Mouse (Mus musculus): ENCODE results near the gene Cct2.
"Not testable (repeated sequence)": the region's sequence is repeated elsewhere in the genome, so short reads cannot be mapped to it uniquely, and the experiment has no call there.

The Cct2 gene

DNA sequence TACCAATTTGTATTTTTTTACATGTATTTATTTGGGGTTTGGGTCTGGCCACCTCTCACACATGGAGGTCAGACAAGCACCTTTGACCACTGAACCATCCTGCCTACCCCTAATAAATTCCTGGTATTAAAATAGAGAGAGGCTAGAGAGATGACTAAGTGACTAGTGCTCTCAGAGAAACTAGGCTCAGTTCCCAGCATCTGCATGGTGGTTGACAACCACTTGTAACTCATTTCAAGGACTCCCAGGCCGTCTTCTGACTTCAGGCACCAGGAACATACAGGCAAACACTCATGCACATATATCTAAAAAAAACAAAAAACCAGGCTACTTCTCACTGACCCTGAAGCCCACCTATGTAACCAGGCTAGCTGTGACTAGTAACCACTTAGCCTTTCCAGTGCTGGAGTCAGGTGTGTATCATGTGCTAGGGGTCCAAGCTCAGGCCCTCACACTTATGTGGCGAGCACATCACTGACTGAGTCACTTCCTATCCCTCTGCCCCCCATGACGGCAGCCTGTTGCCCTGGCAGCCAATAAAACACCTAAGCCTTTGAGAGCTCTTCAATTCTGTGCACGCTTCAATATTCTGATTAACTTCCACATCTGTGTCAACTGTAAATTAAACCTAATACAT, 13.5 kb downstream of the Cct2 start:
- DNase-seq (ENCODE audit: low read depth, low spot score) = no peak

DNA sequence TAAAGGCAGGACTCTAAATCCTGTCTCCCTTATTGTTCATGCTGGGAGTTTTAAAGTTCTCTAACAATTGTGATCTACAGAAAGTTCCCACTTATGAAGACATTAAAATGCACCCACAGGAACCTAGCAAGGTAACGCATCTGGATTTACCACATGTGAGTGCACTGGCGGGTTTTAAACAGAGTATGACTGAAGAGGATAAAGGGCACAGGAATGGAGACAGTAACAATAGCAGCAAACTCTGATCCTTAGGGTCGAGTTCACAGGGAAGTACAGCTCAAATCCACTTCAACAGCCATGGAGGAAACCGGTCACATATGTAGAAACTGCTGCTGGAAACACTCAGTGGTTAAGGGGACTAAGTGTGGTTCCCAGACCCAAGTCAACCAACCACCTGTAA, 14.4 kb downstream of the Cct2 start:
- DNase-seq (ENCODE audit: low read depth, low spot score) = no peak

DNA sequence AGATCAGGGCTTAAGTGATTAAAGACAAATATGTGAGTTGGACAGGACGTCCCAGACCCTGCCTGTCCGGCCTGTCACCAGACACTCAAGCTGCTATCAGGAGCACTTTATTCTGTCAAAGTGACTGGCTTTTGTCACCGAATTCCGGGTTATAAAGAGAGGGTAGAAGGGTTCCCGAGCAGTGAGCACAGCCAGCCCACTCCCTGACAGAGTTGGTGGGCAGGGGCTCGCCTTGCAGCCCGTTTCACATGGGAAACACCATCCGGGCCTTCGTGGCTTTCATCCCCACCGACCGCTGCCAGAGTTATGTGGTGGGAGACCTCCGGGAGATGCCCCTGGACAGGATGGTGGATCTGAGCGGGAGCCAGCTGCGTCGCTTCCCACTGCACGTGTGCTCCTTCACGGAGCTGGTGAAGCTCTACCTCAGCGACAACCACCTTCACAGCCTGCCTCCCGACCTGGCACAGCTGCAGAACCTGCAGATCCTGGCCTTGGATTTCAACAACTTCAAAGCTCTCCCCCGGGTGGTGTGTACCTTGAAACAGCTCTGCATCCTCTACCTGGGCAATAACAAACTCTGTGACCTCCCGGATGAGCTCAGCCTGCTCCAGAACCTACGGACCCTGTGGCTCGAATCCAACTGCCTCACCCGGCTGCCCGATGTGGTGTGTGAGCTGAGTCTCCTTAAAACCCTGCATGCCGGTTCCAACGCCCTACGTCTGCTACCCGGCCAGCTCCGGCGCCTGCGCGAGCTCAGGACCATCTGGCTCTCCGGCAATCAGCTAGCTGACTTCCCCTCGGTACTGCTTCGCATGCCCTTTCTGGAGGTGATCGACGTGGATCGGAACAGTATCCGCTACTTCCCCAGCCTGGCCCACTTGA, 18.2 kb downstream of the Cct2 start, which contains the start of gene Lrrc10:
Gene Lrrc10, plus strand, starts transcription at position 167 of the 882 bp plus-strand sequence.
- DNase-seq (ENCODE audit: low read depth, low spot score) = no peak

DNA sequence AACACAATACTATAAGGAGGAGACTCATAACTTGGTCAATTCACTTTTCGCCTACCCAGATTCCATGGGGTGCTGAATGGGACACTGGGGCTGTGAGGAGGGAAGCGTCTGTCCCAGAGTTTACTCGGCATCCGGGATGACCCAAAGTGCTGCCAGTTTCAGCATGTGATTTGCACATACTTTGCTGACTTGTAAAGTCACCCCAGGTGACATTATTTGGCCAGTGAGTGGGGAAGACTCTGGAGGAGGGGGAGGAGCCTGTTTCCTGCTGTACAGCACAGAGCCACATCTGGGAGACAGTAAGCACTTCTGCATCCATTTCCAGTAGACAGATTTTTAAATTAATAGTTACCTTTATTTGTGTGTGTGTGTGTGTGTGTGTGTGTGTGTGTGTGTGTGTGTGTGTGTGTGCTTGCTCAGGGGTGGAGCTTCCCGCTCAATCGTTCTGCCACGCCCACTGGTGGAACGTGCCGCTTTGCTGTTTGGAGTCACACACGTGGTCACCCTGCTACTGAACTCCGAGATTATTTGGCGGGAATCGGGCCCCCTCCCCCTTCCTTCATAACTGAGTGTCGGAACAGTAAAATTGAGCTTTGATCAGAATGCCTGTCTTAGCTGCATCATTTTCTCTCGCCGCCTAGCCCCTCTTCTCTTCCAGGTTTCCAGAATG, 20.0 kb downstream of the Cct2 start:
- not testable (repeated sequence) for DNase-seq (ENCODE audit: low read depth, low spot score)

DNA sequence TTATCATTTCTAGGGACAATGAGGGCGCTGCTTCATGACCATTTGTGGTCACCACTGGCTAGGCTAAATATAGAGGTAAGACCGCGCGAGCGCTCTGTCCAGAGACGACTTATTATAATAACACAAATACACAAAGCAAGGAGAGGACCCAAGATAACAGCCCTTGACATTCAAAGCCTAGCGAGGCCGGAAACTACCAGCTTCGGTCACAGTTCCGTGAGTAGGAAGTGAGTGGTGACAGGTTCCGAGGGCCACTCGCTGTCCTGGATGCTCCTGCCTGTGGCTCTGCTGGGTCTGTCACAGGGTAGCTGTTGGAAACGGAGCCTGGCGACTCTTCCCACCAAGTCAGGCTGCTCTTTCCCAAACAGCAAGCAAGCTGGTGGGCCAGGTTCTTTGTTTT, 21.3 kb downstream of the Cct2 start:
- no peak for DNase-seq (ENCODE audit: low read depth, low spot score)

DNA sequence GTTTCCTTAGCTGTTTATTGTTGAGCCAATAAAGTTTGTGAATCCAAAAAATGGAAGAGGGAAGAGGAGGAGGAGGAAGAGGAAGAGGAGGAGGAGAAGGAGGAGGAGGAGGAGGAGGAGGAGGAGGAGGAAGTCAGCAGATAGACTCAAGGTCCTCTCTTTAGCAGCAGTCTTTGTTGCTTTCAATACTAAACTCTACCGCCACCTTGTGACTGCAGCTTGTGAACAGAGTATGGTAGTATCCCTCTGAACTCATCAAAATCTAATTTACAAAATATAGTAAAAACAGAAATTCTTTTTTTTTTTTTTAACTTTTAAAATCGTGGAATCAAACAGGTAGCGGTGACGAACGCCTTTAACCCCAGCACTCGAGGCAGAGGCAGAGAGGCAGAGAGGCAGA, 23.3 kb downstream of the Cct2 start:
- DNase-seq (ENCODE audit: low read depth, low spot score) = no peak

DNA sequence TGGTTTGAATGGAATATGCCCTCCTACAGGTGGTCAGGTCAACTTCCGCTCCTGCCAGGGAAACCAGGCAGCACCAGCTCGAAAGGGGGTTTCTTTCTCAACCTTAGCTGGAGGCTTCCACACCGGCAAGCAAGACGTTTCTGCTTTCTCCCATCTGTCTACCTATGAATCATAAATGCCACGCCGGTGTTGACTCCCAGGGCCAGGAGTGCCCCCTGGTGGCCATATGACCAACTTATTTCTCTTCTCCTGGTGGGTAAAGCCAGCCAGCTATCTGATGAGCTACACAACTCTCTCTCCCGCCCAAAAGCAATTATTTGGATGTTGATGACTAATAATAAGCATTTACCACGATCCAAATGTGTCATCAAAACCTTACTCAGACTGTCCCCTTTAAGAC, 29.8 kb downstream of the Cct2 start:
- DNase-seq (ENCODE audit: low read depth, low spot score) = peak; percentile 36

DNA sequence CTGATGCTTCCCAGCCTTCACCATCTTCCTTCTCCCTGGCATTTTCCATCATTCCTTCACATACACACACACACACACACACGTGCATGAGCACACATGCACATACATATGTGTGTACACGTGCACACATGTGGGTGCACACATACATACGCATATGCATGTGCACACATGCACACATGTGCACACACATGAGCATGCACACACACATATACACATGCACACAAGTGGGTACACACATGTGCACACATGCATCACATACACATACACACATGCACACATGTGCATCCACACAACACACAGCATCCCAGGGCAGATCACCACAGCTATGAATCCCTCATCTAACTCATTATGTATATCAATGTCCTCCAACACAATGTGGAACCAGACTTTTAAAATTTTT, 32.5 kb downstream of the Cct2 start:
- DNase-seq (ENCODE audit: low read depth, low spot score) = no peak

DNA sequence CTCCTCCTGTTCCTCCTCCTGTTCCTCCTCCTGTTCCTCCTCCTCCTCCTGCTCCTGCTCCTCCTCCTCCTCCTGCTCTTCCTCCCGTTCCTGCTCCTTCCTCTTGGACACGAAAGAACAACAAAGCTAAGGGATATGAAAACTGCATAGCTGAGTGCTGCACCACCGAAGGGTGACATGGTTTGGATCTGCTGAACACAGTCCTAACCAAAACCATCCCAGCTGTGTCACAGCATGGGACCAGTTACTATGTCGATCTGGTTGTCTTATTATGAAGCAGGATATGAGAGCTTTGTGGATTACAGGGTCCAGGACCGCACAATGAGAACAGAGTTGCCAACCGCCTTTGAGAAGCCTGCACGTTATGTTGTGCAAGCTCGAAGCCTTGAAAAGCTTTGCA, 37.4 kb downstream of the Cct2 start:
- no peak for DNase-seq (ENCODE audit: low read depth, low spot score)

DNA sequence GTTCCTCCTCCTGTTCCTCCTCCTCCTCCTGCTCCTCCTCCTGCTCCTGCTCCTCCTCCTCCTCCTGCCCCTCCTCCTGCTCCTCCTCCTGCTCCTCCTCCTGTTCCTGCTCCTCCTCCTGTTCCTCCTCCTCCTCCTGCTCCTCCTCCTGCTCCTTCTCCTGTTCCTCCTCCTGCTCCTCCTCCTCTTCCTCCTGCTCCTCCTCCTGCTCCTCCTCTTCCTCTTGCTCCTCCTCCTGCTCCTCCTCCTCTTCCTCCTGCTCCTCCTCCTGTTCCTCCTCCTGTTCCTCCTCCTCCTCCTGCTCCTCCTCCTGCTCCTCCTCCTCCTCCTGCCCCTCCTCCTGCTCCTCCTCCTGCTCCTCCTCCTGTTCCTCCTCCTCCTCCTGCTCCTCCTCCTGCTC, 37.8 kb downstream of the Cct2 start:
- not testable (repeated sequence) for DNase-seq (ENCODE audit: low read depth, low spot score)

DNA sequence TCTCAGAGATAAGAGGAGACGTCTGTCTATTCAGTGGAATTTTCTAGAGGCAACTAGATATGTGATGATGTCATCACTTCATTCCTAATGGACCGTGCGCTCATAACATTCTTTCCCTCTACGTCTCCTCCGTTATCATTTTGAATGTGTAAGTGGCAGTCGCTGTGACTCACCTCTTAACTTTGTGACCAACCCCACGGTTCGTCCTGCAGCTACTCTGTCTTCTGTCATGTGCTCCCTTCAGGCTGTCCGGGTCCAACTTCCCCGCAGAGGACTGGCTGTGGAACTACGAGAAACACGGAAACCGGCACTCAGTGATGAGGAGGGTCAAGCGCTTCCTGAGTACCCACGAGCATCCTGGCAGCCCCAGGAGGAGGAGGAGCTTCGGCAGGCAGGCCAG, 39.9 kb downstream of the Cct2 start:
- DNase-seq (ENCODE audit: low read depth, low spot score) = no peak

DNA sequence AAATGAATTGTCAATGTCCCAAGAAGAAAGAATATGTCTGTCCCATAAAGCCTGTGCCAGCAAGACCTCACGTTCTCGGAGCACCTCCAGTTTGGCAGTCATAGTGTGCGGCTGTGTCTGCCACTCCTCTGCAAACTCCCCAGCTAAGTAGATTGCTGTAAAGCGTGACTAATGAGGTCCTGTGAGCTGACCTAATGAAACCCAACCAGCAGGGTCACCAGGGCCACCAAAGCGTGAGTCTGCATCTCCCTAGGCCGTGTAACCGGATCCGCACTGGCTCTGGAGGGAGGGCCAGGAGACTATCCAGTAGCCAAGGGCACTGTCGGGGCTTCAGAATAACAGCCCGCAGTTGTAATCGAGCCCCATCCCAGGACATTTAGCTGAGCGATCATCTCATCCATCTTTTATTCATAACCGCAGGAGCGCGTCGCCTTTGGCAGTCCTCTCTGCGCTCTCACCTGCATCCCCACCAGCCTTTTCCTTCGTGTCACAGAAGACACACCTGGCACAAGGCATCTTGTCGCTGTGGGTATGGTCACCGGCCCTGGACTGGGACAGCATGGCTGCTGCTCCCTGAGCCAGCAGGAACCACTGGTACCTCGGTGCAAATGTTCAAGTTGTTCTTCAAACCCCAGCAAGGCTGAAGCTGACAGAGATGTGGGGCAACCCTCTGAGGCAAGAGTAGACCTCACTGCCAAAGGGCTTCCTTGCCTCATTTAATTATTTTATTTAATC, 42.4 kb downstream of the Cct2 start:
- no peak for DNase-seq (ENCODE audit: low read depth, low spot score)

DNA sequence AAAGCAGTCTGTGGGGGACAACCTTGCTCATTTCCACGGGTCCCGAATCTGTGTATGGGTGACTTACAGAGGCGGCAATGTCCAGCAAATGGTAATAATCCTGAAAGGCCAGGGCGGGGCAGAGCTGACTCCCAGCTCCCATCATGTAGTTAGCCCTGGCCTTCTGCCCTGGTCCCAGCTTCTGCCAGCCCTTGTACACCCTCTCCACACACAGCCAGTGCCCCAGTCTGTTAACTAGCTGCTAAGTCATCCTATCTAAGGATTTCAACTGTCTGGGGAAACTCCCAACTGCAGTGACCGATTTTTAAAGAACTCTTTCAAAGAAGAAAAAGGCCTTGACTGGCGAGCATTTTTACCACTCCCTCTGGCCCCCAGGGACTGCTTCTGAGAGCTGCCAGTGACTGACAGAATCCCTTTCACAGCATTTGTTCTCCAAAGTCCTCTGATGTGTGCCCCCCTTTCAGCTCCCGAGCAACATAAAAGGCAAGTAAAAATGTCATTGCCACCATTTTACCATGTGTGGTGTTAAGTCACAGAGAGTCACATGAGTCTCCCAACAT, 45.3 kb downstream of the Cct2 start:
- DNase-seq (ENCODE audit: low read depth, low spot score) = no peak

DNA sequence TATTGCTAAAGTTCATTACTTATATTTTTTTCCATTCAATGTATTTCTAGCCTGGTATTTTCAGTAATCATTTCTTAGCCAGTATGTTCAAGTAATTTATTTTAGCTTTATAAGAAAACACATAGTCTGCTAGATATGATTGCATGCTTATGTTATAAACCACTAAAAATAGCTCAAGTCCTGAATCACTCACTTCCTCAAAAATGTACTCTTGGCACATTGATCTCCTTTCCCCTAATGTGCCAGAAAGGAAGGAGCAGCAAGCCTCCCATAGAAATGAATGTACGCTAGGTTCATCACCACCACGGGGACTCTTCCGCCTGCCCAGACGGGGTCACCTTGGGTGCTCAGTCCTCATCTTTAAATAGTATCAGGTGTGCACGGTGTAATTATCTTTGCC, 49.0 kb downstream of the Cct2 start:
- no peak for DNase-seq (ENCODE audit: low read depth, low spot score)

DNA sequence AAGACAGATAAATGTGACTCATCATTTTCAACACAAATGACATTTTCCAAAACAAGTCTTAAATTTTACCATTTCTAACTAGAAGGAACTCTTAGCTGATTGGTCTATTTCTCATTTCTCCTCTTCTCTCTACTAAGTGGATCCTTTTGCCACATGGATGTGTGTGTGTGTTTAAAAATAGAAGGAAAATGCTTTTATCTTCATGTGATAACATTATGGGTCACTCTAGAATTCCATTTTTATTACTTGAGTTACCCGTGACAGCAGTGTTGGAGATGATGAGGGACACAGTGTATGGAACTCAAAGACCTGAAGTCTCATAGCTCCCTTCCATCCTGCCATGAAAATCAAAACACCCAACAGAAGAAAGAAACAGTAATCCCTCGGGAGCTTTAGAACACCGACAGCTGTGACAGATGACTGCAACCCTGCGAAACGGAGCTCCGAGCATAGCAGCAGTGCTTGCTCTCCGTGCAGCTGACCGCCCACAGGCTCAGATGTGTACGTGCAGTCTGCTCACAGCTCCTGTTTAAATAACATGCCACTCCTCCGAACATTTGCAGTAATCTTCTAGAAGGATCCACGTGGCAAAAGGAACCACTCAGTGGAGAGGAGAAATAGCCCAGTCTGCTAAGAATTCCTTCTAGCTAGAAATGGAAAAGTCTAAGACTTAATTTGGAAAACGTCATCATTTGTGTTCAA, 49.8 kb downstream of the Cct2 start:
- DNase-seq (ENCODE audit: low read depth, low spot score) = peak; percentile 18

DNA sequence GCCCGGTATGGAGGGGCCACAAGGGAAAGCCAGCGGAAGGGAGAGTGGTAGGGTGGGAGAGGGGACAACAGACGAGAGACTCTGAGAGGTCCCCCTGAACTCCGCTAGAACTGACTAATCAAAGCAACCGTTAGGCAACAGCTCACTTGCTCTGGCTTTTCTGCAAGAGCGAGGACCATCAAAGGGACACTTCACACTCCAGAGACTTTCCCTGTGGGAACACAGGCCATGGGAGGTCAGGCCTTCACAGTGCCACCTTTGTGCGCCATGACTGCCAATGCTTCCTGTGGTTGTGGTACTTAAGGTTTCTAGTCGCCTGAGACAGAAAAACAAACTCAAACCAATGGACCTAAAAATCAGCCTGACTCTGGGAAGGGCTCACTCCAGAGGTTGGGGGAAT, 52.6 kb downstream of the Cct2 start:
- no peak for DNase-seq (ENCODE audit: low read depth, low spot score)

DNA sequence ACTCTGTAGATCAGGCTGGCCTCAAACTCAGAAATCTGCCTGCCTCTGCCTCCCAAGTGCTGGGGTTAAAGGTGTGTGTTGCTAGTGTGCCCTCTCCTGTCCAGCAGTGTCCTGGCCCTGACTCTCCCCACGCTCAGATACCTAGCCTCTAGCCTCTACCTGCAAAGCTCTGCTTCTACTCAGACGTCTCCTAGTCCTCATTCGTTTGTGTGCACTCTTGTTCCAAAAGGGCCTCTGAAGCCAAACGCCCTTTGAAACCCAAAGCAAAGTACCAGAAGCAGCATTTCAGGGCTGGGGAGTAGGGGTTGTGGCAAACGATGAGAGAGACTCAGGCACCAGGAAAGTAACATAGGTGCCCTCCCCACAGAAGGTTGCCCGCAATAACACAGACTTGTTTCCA, 53.9 kb downstream of the Cct2 start:
- DNase-seq (ENCODE audit: low read depth, low spot score) = no peak

DNA sequence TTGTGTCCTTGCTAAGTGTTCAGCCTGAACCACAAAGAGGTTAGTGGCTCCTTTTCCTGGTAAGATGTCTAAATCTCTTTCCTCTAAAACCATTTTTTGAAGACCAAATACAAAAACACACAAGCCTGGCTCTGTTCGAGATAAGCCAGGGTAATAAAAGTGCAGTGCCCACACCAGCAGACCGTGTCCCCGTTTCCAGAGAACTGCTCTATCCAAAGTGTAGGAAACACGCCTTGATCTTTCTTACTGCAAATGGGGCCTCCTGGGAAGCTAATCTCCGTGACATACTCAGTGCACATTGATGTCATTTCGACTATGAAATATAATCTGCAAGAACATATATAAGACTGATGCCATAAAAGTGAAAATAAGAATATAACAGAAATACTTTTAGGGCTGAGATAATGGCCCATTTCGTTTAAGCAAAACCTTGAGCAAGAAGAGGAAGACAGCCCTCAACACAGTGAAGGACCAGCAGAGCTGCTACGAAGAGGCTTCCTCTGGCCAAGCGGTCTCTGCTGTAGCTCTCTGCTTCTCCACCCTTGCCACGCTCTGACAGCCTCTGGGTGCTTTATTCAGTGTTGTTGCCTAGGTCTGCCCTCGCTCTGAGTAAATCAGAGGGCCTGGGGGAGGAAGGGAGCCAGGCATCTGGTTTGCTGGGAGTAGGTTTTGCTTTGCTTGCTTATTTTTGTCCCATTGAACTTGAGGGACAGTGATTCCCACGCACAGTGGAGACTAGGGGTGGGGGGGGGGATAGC, 57.7 kb downstream of the Cct2 start:
- DNase-seq (ENCODE audit: low read depth, low spot score) = no peak

DNA sequence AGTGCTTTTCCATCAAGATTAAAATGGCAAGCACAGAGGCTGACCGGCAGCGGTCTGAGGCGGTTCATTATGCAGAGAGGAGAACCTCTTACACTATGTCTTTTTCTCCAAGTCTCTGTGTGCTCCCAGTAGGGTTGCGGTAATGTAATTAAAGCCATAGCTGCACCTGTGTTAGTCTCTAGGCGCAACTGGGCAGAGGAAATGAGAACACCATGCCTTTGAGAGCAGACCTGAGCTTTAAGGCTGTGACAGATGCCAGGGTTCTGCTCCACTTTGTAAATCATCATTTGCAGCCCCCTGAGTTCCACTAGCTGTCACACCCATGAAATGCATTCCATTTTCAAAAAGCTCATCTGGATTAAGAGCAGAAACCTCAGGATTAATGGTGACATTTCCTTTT, 58.9 kb downstream of the Cct2 start:
- no peak for DNase-seq (ENCODE audit: low read depth, low spot score)

All from retina, adult 2 months (tissue).